Mouse (Mus musculus) forebrain, embryonic 14.5 days (tissue): Measurements from ENCODE around the gene Mast4. TPM values are rescaled to one million over a fixed set of nuclear protein-coding genes. Genes with fewer than 3 reads are reported as not detected.

Source experiments
- ATAC-seq: fragments of 200-750 bp; cut with Nextera tagmentation; 2 replicates; pipeline ENCODE4 v1.8.0; 2017; ENCODE audit warnings: mild to moderate bottlenecking, moderate library complexity
- DNase-seq: peaks from one replicate; pipeline ENCODE4 v3.0.0-alpha.2; 2015; ENCODE audit warnings: low spot score
- H3K27ac ChIP-seq: fragments of 300-500 bp; sonication (generic); 2 replicates; pipeline ENCODE4 v1.5.1; 2014; ENCODE audit warnings: low read depth, mild to moderate bottlenecking, control low read depth, low read length, moderate library complexity
- H3K27me3 ChIP-seq: fragments of 300-500 bp; sonication (generic); replicated peaks from 2 replicates; pipeline ENCODE4 v1.6.1; 2014; ENCODE audit warnings: low read length, control low read depth, mixed read lengths; ENCODE audit not compliant: control insufficient read depth, insufficient read depth
- H3K36me3 ChIP-seq: fragments of 300-500 bp; sonication (generic); 2 replicates; pipeline ENCODE4 v1.6.1; 2014; ENCODE audit warnings: low read length, control low read depth; ENCODE audit not compliant: control insufficient read depth, insufficient read depth
- H3K4me1 ChIP-seq: fragments of 300-500 bp; sonication (generic); 2 replicates; pipeline ENCODE4 v1.6.1; 2014; ENCODE audit warnings: antibody characterized with exemption, low read length, control low read depth; ENCODE audit not compliant: control insufficient read depth, insufficient read depth
- H3K4me2 ChIP-seq: fragments of 300-500 bp; sonication (generic); 2 replicates; pipeline ENCODE4 v1.6.1; 2014; ENCODE audit warnings: mild to moderate bottlenecking, control low read depth, low read length
- H3K4me3 ChIP-seq: fragments of 300-500 bp; sonication (generic); 2 replicates; pipeline ENCODE4 v1.5.1; 2014; ENCODE audit warnings: low read depth, low read length, control low read depth
- H3K9ac ChIP-seq: fragments of 300-500 bp; sonication (generic); 2 replicates; pipeline ENCODE4 v1.6.1; 2014; ENCODE audit warnings: mild to moderate bottlenecking, low read length, control low read depth, moderate library complexity
- H3K9me3 ChIP-seq: fragments of 300-500 bp; sonication (generic); replicated peaks from 2 replicates; pipeline ENCODE4 v1.6.1; 2016; ENCODE audit warnings: low read length, control low read depth, mixed read lengths; ENCODE audit not compliant: control insufficient read depth
- WGBS: fragments of 180-500 bp; shearing (Covaris S2); extraction: QIAGEN DNeasy Blood & Tissue Kit; methylation state at CpG from one replicate; pipeline ENCODE4 v1.1.7; 2014; 5-methylcytosine and 5-hydroxymethylcytosine counted together
- polyA plus RNA-seq: library from polyadenylated mRNA; unstranded; fragments of >200 nt; fragmentation: Nextera tagmentation; extraction: Ambion mirVana; gene quantifications from 2 replicates; pipeline ENCODE4 v1.2.1, GENCODE M21; 2014

The Mast4 gene
- polyA plus RNA-seq, 1 experiment from 2014 or later, result 11.7 TPM

- Histone ChIP-seq H3K4me3 (no peak overlapping the region), H3K36me3 (no peaks in the 10 kb centered on the region), H3K4me2 (no peak overlapping the region), H3K9me3 (no peaks in the 10 kb centered on the region), H3K9ac (no peak overlapping the region), H3K27ac (no peak overlapping the region), H3K4me1 (no peaks in the 10 kb centered on the region), H3K27me3 (no peaks in the 10 kb centered on the region)
- 82% methylated on average over 6 of the region's 6 CpGs for WGBS
- ATAC-seq (no peak), DNase-seq (no peak)
Observed at GRCm38 (mm10) chr13:102805190-102805589, 529.1 kb downstream of the Mast4 start.

- WGBS, result 85% methylated on average over 9 of the region's 9 CpGs
Observed at GRCm38 (mm10) chr13:102803206-102803605, 531.1 kb downstream of the Mast4 start.

GRCm38 (mm10) chr13:102792157-102792556, 542.1 kb downstream of the Mast4 start:
- DNase-seq, result no peak
- Histone ChIP-seq H3K9me3 (no peaks in the 10 kb centered on the region), H3K4me2 (no peak overlapping the region), H3K4me1 (no peaks in the 10 kb centered on the region), H3K9ac (no peak overlapping the region), H3K36me3 (no peaks in the 10 kb centered on the region), H3K27ac (no peak overlapping the region), H3K27me3 (no peaks in the 10 kb centered on the region), H3K4me3 (no peak overlapping the region)
- 98% methylated on average over 3 of the region's 3 CpGs for WGBS
- ATAC-seq, result no peak

More at GRCm38 (mm10) chr13:102803206-102803605, 531.1 kb downstream of the Mast4 start:
- DNase-seq (no peak), ATAC-seq (no peak)
- no peak overlapping the region for H3K4me2 ChIP-seq
- no peak overlapping the region for H3K27ac ChIP-seq
- H3K4me1 ChIP-seq, result no peaks in the 10 kb centered on the region
- H3K9ac ChIP-seq, result no peak overlapping the region
- H3K9me3 ChIP-seq, result no peaks in the 10 kb centered on the region
- H3K27me3 ChIP-seq, result no peaks in the 10 kb centered on the region
- H3K36me3 ChIP-seq, result no peaks in the 10 kb centered on the region
- no peak overlapping the region for H3K4me3 ChIP-seq

GRCm38 (mm10) chr13:102790601-102791155, 543.6 kb downstream of the Mast4 start:
- H3K4me3 ChIP-seq, result no peak overlapping the region
- no peak overlapping the region for H3K9ac ChIP-seq
- H3K27me3 ChIP-seq, result no peaks in the 10 kb centered on the region
- no peak overlapping the region for H3K27ac ChIP-seq
- no peaks in the 10 kb centered on the region for H3K9me3 ChIP-seq
- H3K4me1 ChIP-seq, result no peaks in the 10 kb centered on the region
- WGBS, result 79% methylated on average over 6 of the region's 6 CpGs
- DNase-seq (peak; percentile 37), ATAC-seq (no peak)
- H3K4me2 ChIP-seq, result no peak overlapping the region
- 0 out of 2 replicates have a peak, but pooled peaks cover 3% of the 10 kb centered on the region for H3K36me3 ChIP-seq

- H3K4me3 ChIP-seq, result no peak overlapping the region
Observed at GRCm38 (mm10) chr13:102786666-102787230, 547.5 kb downstream of the Mast4 start.

GRCm38 (mm10) chr13:102783531-102784310, 550.6 kb downstream of the Mast4 start:
- Histone ChIP-seq H3K4me3 (no peak overlapping the region), H3K27me3 (no peaks in the 10 kb centered on the region), H3K9ac (no peak overlapping the region), H3K4me1 (no peaks in the 10 kb centered on the region), H3K27ac (no peak overlapping the region), H3K36me3 (peaks cover 10% of the 10 kb centered on the region; the same call in 1 of the 2 replicates), H3K9me3 (no peaks in the 10 kb centered on the region), H3K4me2 (no peak overlapping the region)
- 37% methylated on average over 7 of the region's 7 CpGs for WGBS
- peak; percentile 51 for DNase-seq
- ATAC-seq, result no peak

More at GRCm38 (mm10) chr13:102786666-102787230, 547.5 kb downstream of the Mast4 start:
- no peaks in the 10 kb centered on the region for H3K27me3 ChIP-seq
- no peaks in the 10 kb centered on the region for H3K9me3 ChIP-seq
- H3K27ac ChIP-seq, result no peak overlapping the region
- DNase-seq, result no peak
- 94% methylated on average over 10 of the region's 10 CpGs for WGBS
- H3K36me3 ChIP-seq, result peaks cover 7% of the 10 kb centered on the region; the same call in 1 of the 2 replicates
- no peak overlapping the region for H3K4me2 ChIP-seq
- no peak overlapping the region for H3K9ac ChIP-seq
- no peaks in the 10 kb centered on the region for H3K4me1 ChIP-seq
- ATAC-seq, result no peak

- H3K9me3 ChIP-seq, result no peaks in the 10 kb centered on the region
- peak; percentile 48 for DNase-seq
- peak; percentile 50; the same call in 1 of the 2 replicates for ATAC-seq
- H3K27me3 ChIP-seq, result no peaks in the 10 kb centered on the region
- no peak overlapping the region for H3K27ac ChIP-seq
- 69% methylated on average over 3 of the region's 3 CpGs for WGBS
- H3K4me2 ChIP-seq, result no peak overlapping the region
- H3K36me3 ChIP-seq, result peaks cover 7% of the 10 kb centered on the region; the same call in 1 of the 2 replicates
- H3K4me1 ChIP-seq, result no peaks in the 10 kb centered on the region
- no peak overlapping the region for H3K4me3 ChIP-seq
- H3K9ac ChIP-seq, result no peak overlapping the region
Observed at GRCm38 (mm10) chr13:102779275-102779674, 555.0 kb downstream of the Mast4 start.

- H3K27me3 ChIP-seq, result no peaks in the 10 kb centered on the region
- no peak overlapping the region for H3K27ac ChIP-seq
- H3K9me3 ChIP-seq, result no peaks in the 10 kb centered on the region
- no peak for ATAC-seq
- H3K4me1 ChIP-seq, result no peaks in the 10 kb centered on the region
- H3K9ac ChIP-seq, result no peak overlapping the region
- H3K4me2 ChIP-seq, result no peak overlapping the region
- 96% methylated on average over 3 of the region's 3 CpGs for WGBS
- H3K36me3 ChIP-seq, result peaks cover 7% of the 10 kb centered on the region; the same call in 1 of the 2 replicates
- H3K4me3 ChIP-seq, result no peak overlapping the region
- DNase-seq, result no peak
Observed at GRCm38 (mm10) chr13:102778859-102779258, 555.4 kb downstream of the Mast4 start.

- no peaks in the 10 kb centered on the region for H3K9me3 ChIP-seq
- WGBS, result 85% methylated on average over 6 of the region's 6 CpGs
- no peak for ATAC-seq
- no peaks in the 10 kb centered on the region; the same call in 1 of the 2 replicates for H3K36me3 ChIP-seq
- no peak overlapping the region for H3K4me3 ChIP-seq
- H3K9ac ChIP-seq, result no peak overlapping the region
- no peak for DNase-seq
- no peaks in the 10 kb centered on the region for H3K27me3 ChIP-seq
- H3K4me2 ChIP-seq, result no peak overlapping the region
- H3K4me1 ChIP-seq, result no peaks in the 10 kb centered on the region
- H3K27ac ChIP-seq, result no peak overlapping the region
Observed at GRCm38 (mm10) chr13:102775506-102775905, 558.8 kb downstream of the Mast4 start.
